Mouse (Mus musculus) heart, embryonic 11.5 days (tissue): Measurements from ENCODE around the gene Hexdc. TPM values are rescaled to one million over a fixed set of nuclear protein-coding genes. Genes with fewer than 3 reads are reported as not detected.

Experiments used
- ATAC-seq: fragments of 200-750 bp; cut with Nextera tagmentation; replicated peaks from 2 replicates; pipeline ENCODE4 v1.8.0; 2017; ENCODE audit warnings: moderate library complexity; ENCODE audit not compliant: insufficient number of reproducible peaks, low FRiP score, low TSS enrichment
- H3K27ac ChIP-seq: fragments of 300-500 bp; sonication (generic); 2 replicates; pipeline ENCODE4 v1.5.1; 2014; ENCODE audit warnings: mild to moderate bottlenecking, low read depth, low read length
- H3K27me3 ChIP-seq: fragments of 300-500 bp; sonication (generic); 2 replicates; pipeline ENCODE4 v1.6.1; 2014; ENCODE audit warnings: mild to moderate bottlenecking, low read length, mixed read lengths; ENCODE audit not compliant: control insufficient read depth, insufficient read depth
- H3K36me3 ChIP-seq: fragments of 300-500 bp; sonication (generic); 2 replicates; pipeline ENCODE4 v1.6.1; 2014; ENCODE audit warnings: mild to moderate bottlenecking, low read length, moderate library complexity, mixed read lengths; ENCODE audit not compliant: control insufficient read depth, insufficient read depth
- H3K4me1 ChIP-seq: fragments of 300-500 bp; sonication (generic); 2 replicates; pipeline ENCODE4 v1.6.1; 2014; ENCODE audit warnings: low read length; ENCODE audit not compliant: control insufficient read depth, insufficient read depth
- H3K4me2 ChIP-seq: fragments of 300-500 bp; sonication (generic); 2 replicates; pipeline ENCODE4 v1.6.1; 2014; ENCODE audit warnings: mild to moderate bottlenecking, moderate library complexity
- H3K4me3 ChIP-seq: fragments of 300-500 bp; sonication (generic); 2 replicates; pipeline ENCODE4 v1.5.1; 2014; ENCODE audit warnings: low read depth, low read length
- H3K9ac ChIP-seq: fragments of 300-500 bp; sonication (generic); 2 replicates; pipeline ENCODE4 v1.6.1; 2014; ENCODE audit warnings: mild to moderate bottlenecking, low read depth, low read length, moderate library complexity
- H3K9me3 ChIP-seq: fragments of 300-500 bp; sonication (generic); replicated peaks from 2 replicates; pipeline ENCODE4 v1.6.1; 2016; ENCODE audit warnings: low read length; ENCODE audit not compliant: control insufficient read depth
- whole genome bisulfite sequencing: fragments of 180-500 bp; shearing (Covaris S2); extraction: QIAGEN DNeasy Blood & Tissue Kit; methylation state at CpG from one replicate; pipeline ENCODE4 v1.1.7; 2014; ENCODE audit not compliant: insufficient replicate concordance; 5-methylcytosine and 5-hydroxymethylcytosine counted together
- polyA plus RNA-seq: library from polyadenylated mRNA; unstranded; fragments of >200 nt; fragmentation: Nextera tagmentation; extraction: Ambion mirVana; gene quantifications from 2 replicates; pipeline ENCODE4 v1.2.1, GENCODE M21; 2014

Hexdc gene
- polyA plus RNA-seq, 1 experiment from 2014 or later = 6.2 TPM

- peak; percentile 95 for ATAC-seq
- Histone ChIP-seq H3K4me1 (peaks cover 7% of the 10 kb centered on the region; the same call in 1 of the 2 replicates), H3K9ac (peak within 1 kb of the TSS; percentile 96), H3K27ac (peak within 1 kb of the TSS; percentile 73), H3K36me3 (peaks cover 14% of the 10 kb centered on the region), H3K4me2 (peak within 1 kb of the TSS; percentile 95), H3K27me3 (no peaks in the 10 kb centered on the region), H3K9me3 (no peaks in the 10 kb centered on the region), H3K4me3 (peak within 1 kb of the TSS; percentile 94)
- under 1% methylated on average over 74 of the region's 91 CpGs for WGBS
These were observed 55.2 kb downstream of the Hexdc start, which contains the start of gene Foxk2 for GRCm38 (mm10) chr11:121259160-121260100. Foxk2 (plus strand) TSS chr11:121259990.

- H3K27me3 ChIP-seq = no peaks in the 10 kb centered on the region
These were observed 56.1 kb downstream of the Hexdc start for GRCm38 (mm10) chr11:121260211-121260906.

DNA sequence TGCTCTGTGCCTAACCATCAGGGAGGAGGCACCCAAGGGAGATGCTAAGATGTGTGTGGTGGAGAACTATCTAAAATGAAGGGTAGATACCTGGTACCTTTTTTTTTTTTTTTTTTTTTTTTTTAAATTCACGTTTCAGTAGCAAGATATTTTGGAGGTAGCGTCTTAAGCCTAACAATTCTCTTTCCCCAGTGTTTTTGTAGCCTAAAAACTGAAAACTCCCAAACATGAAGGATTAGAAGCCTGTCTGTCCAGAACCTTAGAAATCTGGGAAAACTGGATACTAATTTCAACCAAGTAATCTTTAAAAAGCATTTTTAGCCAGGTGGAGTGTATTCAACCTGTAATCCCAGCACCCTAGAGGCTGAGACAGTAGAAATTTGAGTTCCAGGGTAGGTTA, 56.8 kb downstream of the Hexdc start:
- 52% methylated on average over 2 of the region's 2 CpGs for WGBS
- Histone ChIP-seq H3K9me3 (no peaks in the 10 kb centered on the region), H3K27ac (no peak overlapping the region), H3K4me1 (peaks cover 7% of the 10 kb centered on the region; the same call in 1 of the 2 replicates), H3K4me3 (peak overlapping the region; percentile 94), H3K27me3 (no peaks in the 10 kb centered on the region), H3K4me2 (peak overlapping the region; percentile 95), H3K9ac (peak overlapping the region; percentile 96), H3K36me3 (peaks cover 9% of the 10 kb centered on the region)
- no peak for ATAC-seq

More at GRCm38 (mm10) chr11:121260211-121260906, 56.1 kb downstream of the Hexdc start:
- peak overlapping the region; percentile 65; the same call in 1 of the 2 replicates for H3K27ac ChIP-seq
- H3K9ac ChIP-seq = peak overlapping the region; percentile 96
- ATAC-seq = peak; percentile 52
- WGBS = under 1% methylated on average over 59 of the region's 60 CpGs
- peaks cover 7% of the 10 kb centered on the region; the same call in 1 of the 2 replicates for H3K4me1 ChIP-seq
- no peaks in the 10 kb centered on the region for H3K9me3 ChIP-seq
- H3K4me3 ChIP-seq = peak overlapping the region; percentile 94
- H3K36me3 ChIP-seq = peaks cover 11% of the 10 kb centered on the region
- peak overlapping the region; percentile 95 for H3K4me2 ChIP-seq

Other genes starting within 250 kb of the Hexdc start
- 47.9 and 58.5 TPM in 2 replicates for gene Csnk1d, start 213.1 kb upstream of the Hexdc start, polyA plus RNA-seq
- gene Cd7, start 165.0 kb upstream of the Hexdc start, polyA plus RNA-seq = 0.31 TPM in 1 of 2 replicates, not detected in the other
- not detected in 2 replicates for gene Sectm1b, start 140.9 kb upstream of the Hexdc start, polyA plus RNA-seq
- not detected in 2 replicates for gene Sectm1a, start 123.2 kb upstream of the Hexdc start, polyA plus RNA-seq
- gene Tex19.2, start 85.8 kb upstream of the Hexdc start, polyA plus RNA-seq = not detected in 2 replicates
- 0.14 and 0.20 TPM in 2 replicates for gene Tex19.1, start 58.3 kb upstream of the Hexdc start, polyA plus RNA-seq
- gene Uts2r, start 44.2 kb upstream of the Hexdc start, polyA plus RNA-seq = not detected in 2 replicates
- gene Ogfod3, start 278 bp downstream of the Hexdc start, polyA plus RNA-seq = 25.3 and 29.9 TPM in 2 replicates
- gene Cybc1, start 24.9 kb downstream of the Hexdc start, polyA plus RNA-seq = 20.5 and 21.7 TPM in 2 replicates
- 51.3 and 61.0 TPM in 2 replicates for gene Narf, start 32.8 kb downstream of the Hexdc start, polyA plus RNA-seq
- gene Foxk2, start 55.6 kb downstream of the Hexdc start, polyA plus RNA-seq = 8.4 and 8.6 TPM in 2 replicates
- 84.8 and 88.8 TPM in 2 replicates for gene Wdr45b, start 150.0 kb downstream of the Hexdc start, polyA plus RNA-seq
- gene Rab40b, start 183.8 kb downstream of the Hexdc start, polyA plus RNA-seq = 3.4 and 4.5 TPM in 2 replicates
- gene Fn3krp, start 217.0 kb downstream of the Hexdc start, polyA plus RNA-seq = 4.1 and 4.8 TPM in 2 replicates
- gene Fn3k, start 230.5 kb downstream of the Hexdc start, polyA plus RNA-seq = 4.5 and 6.2 TPM in 2 replicates
- gene Tbcd, start 247.5 kb downstream of the Hexdc start, polyA plus RNA-seq = 16.5 and 22.3 TPM in 2 replicates